Comparison of ENCODE assay signal across 8 mouse cellular contexts in the genomic region with DNA sequence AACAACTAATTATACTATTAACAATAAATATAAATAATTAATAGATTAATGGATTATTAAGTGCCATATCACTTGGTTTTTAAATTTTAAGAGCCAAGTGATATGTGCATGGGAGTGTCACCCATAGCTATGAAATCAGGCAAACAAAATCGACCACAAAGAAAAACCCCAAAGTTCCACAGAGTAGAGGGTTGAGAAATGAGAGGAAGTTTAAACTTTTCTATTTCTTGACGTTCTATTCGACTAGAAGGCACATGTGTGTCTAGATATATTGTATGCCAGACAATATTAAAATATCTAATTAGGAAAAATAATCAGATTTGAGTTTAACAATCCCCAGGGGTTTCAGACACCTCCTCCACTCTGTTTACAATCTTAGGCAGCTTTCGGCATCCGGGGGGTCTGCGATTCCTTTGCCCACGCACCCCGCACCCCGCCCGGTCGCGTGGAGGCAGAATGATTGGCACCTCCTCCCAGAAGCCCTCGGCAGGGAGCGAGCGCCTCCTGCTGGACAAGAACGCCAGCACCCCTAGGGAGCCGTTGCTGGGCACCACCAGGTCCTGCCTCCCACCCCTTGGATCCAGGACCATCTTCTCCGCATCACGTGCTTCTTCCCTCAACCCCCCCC. TPM values are rescaled to one million over a fixed set of nuclear protein-coding genes. Genes with fewer than 3 reads are reported as not detected.
DNase-seq lines count a peak whose midpoint lies in the region; ATAC-seq lines count a peak whose summit lies in the region.

No protein-coding gene starts in this region.

- WGBS in limb, embryonic 12.5 days: 7% methylated on average over 19 of the region's 19 CpGs
- WGBS in midbrain, embryonic 15.5 days: 5% methylated on average over 18 of the region's 19 CpGs

- no peaks in the 10 kb centered on the region for H3K36me3 ChIP-seq in limb, embryonic 12.5 days
- no peaks in the 10 kb centered on the region for H3K36me3 ChIP-seq in midbrain, embryonic 15.5 days (replicated peaks)

- H3K4me3 ChIP-seq in limb, embryonic 12.5 days (replicated peaks): no peak overlapping the region
- H3K4me3 ChIP-seq in midbrain, embryonic 15.5 days: peak overlapping the region; percentile 3; the same call in 1 of the 2 replicates

- ATAC-seq in limb, embryonic 12.5 days (ENCODE audit: insufficient number of reproducible peaks, insufficient read depth, low FRiP score, low TSS enrichment, low read depth): no peak
- no peak for ATAC-seq in midbrain, embryonic 15.5 days (replicated peaks)

- H3K27me3 ChIP-seq in limb, embryonic 12.5 days: 0 out of 2 replicates have a peak, but pooled peaks cover 7% of the 10 kb centered on the region
- 0 out of 2 replicates have a peak, but pooled peaks cover 4% of the 10 kb centered on the region for H3K27me3 ChIP-seq in midbrain, embryonic 15.5 days (replicated peaks)

- H3K4me2 ChIP-seq in limb, embryonic 12.5 days: peak overlapping the region; percentile 36
- H3K4me2 ChIP-seq in midbrain, embryonic 15.5 days: peak overlapping the region; percentile 29; the same call in 1 of the 2 replicates

- no peak overlapping the region for H3K9ac ChIP-seq in limb, embryonic 12.5 days (replicated peaks)
- no peak overlapping the region for H3K9ac ChIP-seq in midbrain, embryonic 15.5 days

- no peaks in the 10 kb centered on the region for H3K4me1 ChIP-seq in limb, embryonic 12.5 days (replicated peaks)
- peaks cover 5% of the 10 kb centered on the region for H3K4me1 ChIP-seq in midbrain, embryonic 15.5 days

- no peak overlapping the region for H3K27ac ChIP-seq in limb, embryonic 12.5 days
- no peak overlapping the region for H3K27ac ChIP-seq in midbrain, embryonic 15.5 days

- DNase-seq in left cerebral cortex, adult 18-20 months (ENCODE audit: low spot score in 2 of 2): peak; percentile 79 to 88
- DNase-seq in left cerebral cortex, adult 11 months (ENCODE audit: low spot score): no peak
- DNase-seq in embryo, embryonic 9.5 days (ENCODE audit: extremely low spot score): peak; percentile 84
- peak; percentile 97 for DNase-seq in heart, adult 11 months
- DNase-seq in kidney, adult 11 months: peak; percentile 37
- peak; percentile 84 to 92 for DNase-seq in spleen, postnatal 10 days (ENCODE audit: low spot score in 2 of 2)

- H3K9me3 ChIP-seq in limb, embryonic 12.5 days: peaks cover 4% of the 10 kb centered on the region; the same call in 1 of the 2 replicates
- H3K9me3 ChIP-seq in midbrain, embryonic 15.5 days: no peaks in the 10 kb centered on the region

RNA-seq across cellular contexts. Expression of a gene that starts 0.8 kb away (rescaled TPM):
- total RNA-seq in left cerebral cortex, adult 18-20 months (2021): under 1 TPM; 0.49 to 0.59 TPM
- polyA plus RNA-seq in limb, embryonic 12.5 days (2016; fragmentation: Nextera tagmentation; extraction: Ambion mirVana): not detected in 2 replicates
- not detected in 2 replicates for polyA plus RNA-seq in midbrain, embryonic 15.5 days (2015; fragmentation: Nextera tagmentation; extraction: Ambion mirVana)

RNA-seq across cellular contexts. Expression of a gene that starts 56.4 kb away (rescaled TPM):
- 100 to 1,000 TPM; 366 to 382 TPM for total RNA-seq in left cerebral cortex, adult 18-20 months (2021)
- polyA plus RNA-seq in limb, embryonic 12.5 days (2016; fragmentation: Nextera tagmentation; extraction: Ambion mirVana): 3.1 and 3.6 TPM in 2 replicates
- polyA plus RNA-seq in midbrain, embryonic 15.5 days (2015; fragmentation: Nextera tagmentation; extraction: Ambion mirVana): 19.4 and 23.6 TPM in 2 replicates
